Mouse (Mus musculus) stomach, embryonic 15.5 days (tissue): ENCODE results near the gene Zfp704. TPM values are rescaled to one million over a fixed set of nuclear protein-coding genes. Genes with fewer than 3 reads are reported as not detected.

ENCODE experiments used
- ATAC-seq: fragments of 200-750 bp; cut with Nextera tagmentation; 2 replicates; pipeline ENCODE4 v1.8.0; 2017; ENCODE audit warnings: low read depth, moderate number of reproducible peaks, moderate TSS enrichment; ENCODE audit not compliant: insufficient read depth, low FRiP score
- H3K27ac ChIP-seq: fragments of 300-500 bp; sonication (generic); 2 replicates; pipeline ENCODE4 v1.5.1; 2015; ENCODE audit warnings: mild to moderate bottlenecking, inconsistent platforms
- H3K27me3 ChIP-seq: fragments of 300-500 bp; sonication (generic); replicated peaks from 2 replicates; pipeline ENCODE4 v1.6.1; 2015; ENCODE audit warnings: inconsistent platforms
- H3K36me3 ChIP-seq: fragments of 300-500 bp; sonication (generic); 2 replicates; pipeline ENCODE4 v1.6.1; 2015; ENCODE audit warnings: inconsistent platforms
- H3K4me1 ChIP-seq: fragments of 300-500 bp; sonication (generic); 2 replicates; pipeline ENCODE4 v1.6.1; 2015; ENCODE audit warnings: inconsistent platforms
- H3K4me2 ChIP-seq: fragments of 300-500 bp; sonication (generic); 2 replicates; pipeline ENCODE4 v1.6.1; 2015; ENCODE audit warnings: mild to moderate bottlenecking, inconsistent platforms
- H3K4me3 ChIP-seq: fragments of 300-500 bp; sonication (generic); replicated peaks from 2 replicates; pipeline ENCODE4 v1.5.1; 2015; ENCODE audit warnings: inconsistent platforms
- H3K9ac ChIP-seq: fragments of 300-500 bp; sonication (generic); 2 replicates; pipeline ENCODE4 v1.6.1; 2015; ENCODE audit warnings: inconsistent platforms
- H3K9me3 ChIP-seq: fragments of 300-500 bp; sonication (generic); 2 replicates; pipeline ENCODE4 v1.6.1; 2016; ENCODE audit warnings: inconsistent platforms
- WGBS: fragments of 180-500 bp; shearing (Covaris S2); methylation state at CpG from one replicate; pipeline ENCODE4 v1.1.7; 2015; 5-methylcytosine and 5-hydroxymethylcytosine counted together
- polyA plus RNA-seq: library from polyadenylated mRNA; unstranded; fragments of >200 nt; fragmentation: Nextera tagmentation; extraction: Ambion mirVana; gene quantifications from 2 replicates; pipeline ENCODE4 v1.2.1, GENCODE M21; 2015

The Zfp704 gene
- polyA plus RNA-seq, 1 experiment from 2014 or later: 8.0 TPM

- 0 out of 2 replicates have a peak overlapping the region, but pooled peaks have one; percentile 53 for H3K27ac ChIP-seq
- no peaks in the 10 kb centered on the region for H3K9me3 ChIP-seq
- peak; percentile 6; the same call in 1 of the 2 replicates for ATAC-seq
- no peak overlapping the region for H3K4me3 ChIP-seq
- 29% methylated on average over 3 of the region's 3 CpGs for WGBS
- peaks cover 10% of the 10 kb centered on the region; the same call in 1 of the 2 replicates for H3K4me1 ChIP-seq
- H3K36me3 ChIP-seq: no peaks in the 10 kb centered on the region
- no peak overlapping the region for H3K9ac ChIP-seq
- no peak overlapping the region for H3K4me2 ChIP-seq
- H3K27me3 ChIP-seq: no peaks in the 10 kb centered on the region
Observed at GRCm38 (mm10) chr3:9400886-9401221, 209.0 kb downstream of the Zfp704 start.

GRCm38 (mm10) chr3:9400201-9400885 is 209.5 kb downstream of the Zfp704 start:
- H3K9ac ChIP-seq: no peak overlapping the region

GRCm38 (mm10) chr3:9398271-9398670 is 211.6 kb downstream of the Zfp704 start:
- H3K4me3 ChIP-seq: no peak overlapping the region
- H3K9ac ChIP-seq: no peak overlapping the region
- H3K27ac ChIP-seq: no peak overlapping the region
- no peaks in the 10 kb centered on the region for H3K27me3 ChIP-seq
- H3K4me1 ChIP-seq: peaks cover 7% of the 10 kb centered on the region; the same call in 1 of the 2 replicates
- no peaks in the 10 kb centered on the region for H3K36me3 ChIP-seq
- no peak for ATAC-seq
- no peak overlapping the region for H3K4me2 ChIP-seq
- no peaks in the 10 kb centered on the region for H3K9me3 ChIP-seq
- WGBS: 74% methylated on average over 5 of the region's 5 CpGs

More at GRCm38 (mm10) chr3:9400201-9400885, 209.5 kb downstream of the Zfp704 start:
- Histone ChIP-seq H3K4me2 (no peak overlapping the region), H3K27ac (peak overlapping the region; percentile 53; the same call in 1 of the 2 replicates), H3K36me3 (no peaks in the 10 kb centered on the region), H3K9me3 (no peaks in the 10 kb centered on the region), H3K4me3 (no peak overlapping the region), H3K4me1 (peaks cover 8% of the 10 kb centered on the region; the same call in 1 of the 2 replicates), H3K27me3 (no peaks in the 10 kb centered on the region)
- 24% methylated on average over 3 of the region's 3 CpGs for WGBS
- ATAC-seq: peak; percentile 32; the same call in 1 of the 2 replicates
